Mouse (Mus musculus) heart, embryonic 13.5 days (tissue): ENCODE measurements around the gene Rnf43. TPM values are rescaled to one million over a fixed set of nuclear protein-coding genes. Genes with fewer than 3 reads are reported as not detected.
A peak's percentile ranks its signal among the peaks of the same experiment; 100 is the strongest.

Source experiments
- ATAC-seq: fragments of 200-750 bp; cut with Nextera tagmentation; 2 replicates; pipeline ENCODE4 v1.8.0; 2017; ENCODE audit warnings: moderate TSS enrichment; ENCODE audit not compliant: insufficient number of reproducible peaks, low FRiP score, low TSS enrichment; ENCODE audit errors: extremely low read depth
- H3K27ac ChIP-seq: fragments of 300-500 bp; sonication (generic); replicated peaks from 2 replicates; pipeline ENCODE4 v1.5.1; 2015; ENCODE audit warnings: moderate library complexity, mild to moderate bottlenecking, inconsistent platforms
- H3K27me3 ChIP-seq: fragments of 300-500 bp; sonication (generic); replicated peaks from 2 replicates; pipeline ENCODE4 v1.6.1; 2015; ENCODE audit warnings: mild to moderate bottlenecking, inconsistent platforms
- H3K36me3 ChIP-seq: fragments of 300-500 bp; sonication (generic); 2 replicates; pipeline ENCODE4 v1.6.1; 2015; ENCODE audit warnings: mild to moderate bottlenecking, inconsistent platforms
- H3K4me1 ChIP-seq: fragments of 300-500 bp; sonication (generic); 2 replicates; pipeline ENCODE4 v1.6.1; 2015; ENCODE audit warnings: inconsistent platforms
- H3K4me2 ChIP-seq: fragments of 300-500 bp; sonication (generic); 2 replicates; pipeline ENCODE4 v1.6.1; 2015; ENCODE audit warnings: inconsistent platforms, mild to moderate bottlenecking, moderate library complexity
- H3K4me3 ChIP-seq: fragments of 300-500 bp; sonication (generic); 2 replicates; pipeline ENCODE4 v1.5.1; 2015; ENCODE audit warnings: moderate library complexity, mild to moderate bottlenecking, inconsistent platforms
- H3K9ac ChIP-seq: fragments of 300-500 bp; sonication (generic); 2 replicates; pipeline ENCODE4 v1.6.1; 2015; ENCODE audit warnings: inconsistent platforms, mild to moderate bottlenecking, moderate library complexity
- H3K9me3 ChIP-seq: fragments of 300-500 bp; sonication (generic); 2 replicates; pipeline ENCODE4 v1.6.1; 2016; ENCODE audit warnings: inconsistent platforms
- WGBS: fragments of 180-500 bp; shearing (Covaris S2); methylation state at CpG from one replicate; pipeline ENCODE4 v1.1.7; 2015; ENCODE audit warnings: mixed read lengths; 5-methylcytosine and 5-hydroxymethylcytosine counted together
- polyA plus RNA-seq: library from polyadenylated mRNA; unstranded; fragments of >200 nt; fragmentation: Nextera tagmentation; extraction: Ambion mirVana; gene quantifications from 2 replicates; pipeline ENCODE4 v1.2.1, GENCODE M21; 2015

Rnf43 gene
- polyA plus RNA-seq, 1 experiment from 2014 or later: 1.6 TPM

- Histone ChIP-seq H3K27me3 (peaks cover 9% of the 10 kb centered on the region; the same call in 1 of the 2 replicates), H3K36me3 (no peaks in the 10 kb centered on the region), H3K27ac (no peak overlapping the region), H3K4me3 (no peak overlapping the region), H3K4me1 (peaks cover 3% of the 10 kb centered on the region), H3K4me2 (no peak overlapping the region), H3K9ac (no peak overlapping the region), H3K9me3 (no peaks in the 10 kb centered on the region)
- WGBS: 53% methylated on average over 5 of the region's 5 CpGs
- no peak for ATAC-seq
These were observed 15.2 kb downstream of the Rnf43 start for GRCm38 (mm10) chr11:87677756-87678155.

- Histone ChIP-seq H3K27ac (no peak overlapping the region), H3K36me3 (no peaks in the 10 kb centered on the region), H3K9ac (no peak overlapping the region), H3K27me3 (peaks cover 9% of the 10 kb centered on the region; the same call in 1 of the 2 replicates), H3K4me2 (no peak overlapping the region), H3K9me3 (no peaks in the 10 kb centered on the region), H3K4me3 (no peak overlapping the region), H3K4me1 (peaks cover 11% of the 10 kb centered on the region)
- ATAC-seq: no peak
- WGBS: 70% methylated on average over 4 of the region's 4 CpGs
These were observed 16.0 kb downstream of the Rnf43 start for GRCm38 (mm10) chr11:87678545-87678944.

GRCm38 (mm10) chr11:87678976-87679375 is 16.5 kb downstream of the Rnf43 start:
- H3K4me2 ChIP-seq: no peak overlapping the region
- peaks cover 13% of the 10 kb centered on the region for H3K4me1 ChIP-seq
- H3K9ac ChIP-seq: no peak overlapping the region
- no peaks in the 10 kb centered on the region for H3K9me3 ChIP-seq
- H3K27me3 ChIP-seq: peaks cover 9% of the 10 kb centered on the region; the same call in 1 of the 2 replicates
- no peaks in the 10 kb centered on the region for H3K36me3 ChIP-seq
- 86% methylated on average over 7 of the region's 7 CpGs for WGBS
- no peak overlapping the region for H3K4me3 ChIP-seq
- no peak for ATAC-seq
- no peak overlapping the region for H3K27ac ChIP-seq

- Histone ChIP-seq H3K36me3 (no peaks in the 10 kb centered on the region), H3K27me3 (peaks cover 9% of the 10 kb centered on the region; the same call in 1 of the 2 replicates), H3K9me3 (no peaks in the 10 kb centered on the region), H3K4me1 (peaks cover 13% of the 10 kb centered on the region), H3K4me3 (no peak overlapping the region), H3K27ac (no peak overlapping the region), H3K9ac (no peak overlapping the region), H3K4me2 (no peak overlapping the region)
- WGBS: 81% methylated on average over 9 of the region's 9 CpGs
- ATAC-seq: no peak
These were observed 18.3 kb downstream of the Rnf43 start for GRCm38 (mm10) chr11:87680786-87681185.

GRCm38 (mm10) chr11:87682096-87682495 is 19.6 kb downstream of the Rnf43 start:
- Histone ChIP-seq H3K9me3 (no peaks in the 10 kb centered on the region), H3K4me3 (no peak overlapping the region), H3K4me1 (peaks cover 16% of the 10 kb centered on the region), H3K9ac (no peak overlapping the region), H3K4me2 (no peak overlapping the region), H3K27me3 (peaks cover 9% of the 10 kb centered on the region; the same call in 1 of the 2 replicates), H3K27ac (no peak overlapping the region), H3K36me3 (no peaks in the 10 kb centered on the region)
- WGBS: 84% methylated on average over 12 of the region's 12 CpGs
- ATAC-seq: no peak

GRCm38 (mm10) chr11:87682838-87683571 is 20.5 kb downstream of the Rnf43 start:
- Histone ChIP-seq H3K27me3 (0 out of 2 replicates have a peak, but pooled peaks cover 1% of the 10 kb centered on the region), H3K9ac (no peak overlapping the region), H3K27ac (0 out of 2 replicates have a peak overlapping the region, but pooled peaks have one; percentile 24), H3K36me3 (no peaks in the 10 kb centered on the region), H3K4me3 (no peak overlapping the region), H3K9me3 (no peaks in the 10 kb centered on the region), H3K4me1 (peaks cover 25% of the 10 kb centered on the region), H3K4me2 (no peak overlapping the region)
- no peak for ATAC-seq
- 39% methylated on average over 13 of the region's 13 CpGs for WGBS

GRCm38 (mm10) chr11:87686407-87686806 is 23.9 kb downstream of the Rnf43 start:
- Histone ChIP-seq H3K27me3 (no peaks in the 10 kb centered on the region), H3K9ac (no peak overlapping the region), H3K4me3 (no peak overlapping the region), H3K36me3 (no peaks in the 10 kb centered on the region), H3K9me3 (no peaks in the 10 kb centered on the region), H3K4me1 (peaks cover 51% of the 10 kb centered on the region), H3K4me2 (no peak overlapping the region), H3K27ac (0 out of 2 replicates have a peak overlapping the region, but pooled peaks have one; percentile 5)
- no peak for ATAC-seq
- WGBS: 64% methylated on average over 7 of the region's 7 CpGs

- ATAC-seq: no peak
- H3K4me1 ChIP-seq: peaks cover 50% of the 10 kb centered on the region
- H3K9ac ChIP-seq: no peak overlapping the region
- no peak overlapping the region for H3K4me2 ChIP-seq
- H3K36me3 ChIP-seq: no peaks in the 10 kb centered on the region
- no peaks in the 10 kb centered on the region for H3K27me3 ChIP-seq
- no peak overlapping the region for H3K27ac ChIP-seq
- no peak overlapping the region for H3K4me3 ChIP-seq
- WGBS: 50% methylated on average over 15 of the region's 15 CpGs
- no peaks in the 10 kb centered on the region for H3K9me3 ChIP-seq
These were observed 25.0 kb downstream of the Rnf43 start for GRCm38 (mm10) chr11:87687246-87688225.

- Histone ChIP-seq H3K27me3 (no peaks in the 10 kb centered on the region), H3K4me2 (peak overlapping the region; percentile 46), H3K27ac (peak overlapping the region; percentile 77), H3K9ac (no peak overlapping the region), H3K4me3 (no peak overlapping the region), H3K36me3 (no peaks in the 10 kb centered on the region), H3K4me1 (peaks cover 39% of the 10 kb centered on the region), H3K9me3 (no peaks in the 10 kb centered on the region)
- 86% methylated on average over 11 of the region's 11 CpGs for WGBS
- no peak for ATAC-seq
These were observed 26.1 kb downstream of the Rnf43 start for GRCm38 (mm10) chr11:87688478-87689203.

GRCm38 (mm10) chr11:87689402-87689808 is 26.9 kb downstream of the Rnf43 start:
- peak overlapping the region; percentile 46 for H3K4me2 ChIP-seq
- ATAC-seq: no peak
- H3K9ac ChIP-seq: 0 out of 2 replicates have a peak overlapping the region, but pooled peaks have one; percentile 8
- no peaks in the 10 kb centered on the region for H3K27me3 ChIP-seq
- no peaks in the 10 kb centered on the region for H3K36me3 ChIP-seq
- WGBS: 7% methylated on average over 7 of the region's 7 CpGs
- H3K9me3 ChIP-seq: no peaks in the 10 kb centered on the region
- no peak overlapping the region for H3K4me3 ChIP-seq
- H3K27ac ChIP-seq: peak overlapping the region; percentile 77
- peaks cover 38% of the 10 kb centered on the region for H3K4me1 ChIP-seq
